Mouse (Mus musculus): ENCODE data around the gene Nectin4. TPM values are rescaled to one million over a fixed set of nuclear protein-coding genes. Genes with fewer than 3 reads are reported as not detected.
A peak's percentile ranks its signal among the peaks of the same experiment; 100 is the strongest.

Gene Nectin4
- polyA plus RNA-seq, 1 experiment from 2014 or later, result 2.1 TPM

- H3K4me1 ChIP-seq (replicated peaks), result no peaks in the 10 kb centered on the region
- H3K4me2 ChIP-seq, result no peak within 1 kb of the TSS
- WGBS, result 87% methylated on average over 15 of the region's 15 CpGs
- 0 out of 2 replicates have a peak, but pooled peaks cover under 1% of the 10 kb centered on the region for H3K27me3 ChIP-seq
- no peak for ATAC-seq (ENCODE audit: low read depth)
- H3K4me3 ChIP-seq, result no peak within 1 kb of the TSS
- no peaks in the 10 kb centered on the region for H3K9me3 ChIP-seq
- H3K36me3 ChIP-seq, result no peaks in the 10 kb centered on the region
- H3K27ac ChIP-seq (replicated peaks), result no peak within 1 kb of the TSS
- H3K9ac ChIP-seq, result no peak within 1 kb of the TSS
These were observed 18.6 kb downstream of the Nectin4 start, which contains the start of gene Arhgap30 for GRCm38 (mm10) chr1:171388376-171389102. Gene Arhgap30, plus strand, starts transcription at chr1:171388954.

- H3K27ac ChIP-seq (replicated peaks), result no peak overlapping the region
- H3K27me3 ChIP-seq, result no peaks in the 10 kb centered on the region
- H3K9ac ChIP-seq, result no peak overlapping the region
- H3K4me3 ChIP-seq, result no peak overlapping the region
- H3K36me3 ChIP-seq, result no peaks in the 10 kb centered on the region
- H3K4me1 ChIP-seq (replicated peaks), result no peaks in the 10 kb centered on the region
- H3K4me2 ChIP-seq, result no peak overlapping the region
- 82% methylated on average over 4 of the region's 4 CpGs for WGBS
- H3K9me3 ChIP-seq, result no peaks in the 10 kb centered on the region
- ATAC-seq (ENCODE audit: low read depth), result no peak
These were observed 20.2 kb downstream of the Nectin4 start for GRCm38 (mm10) chr1:171390101-171390500.

DNA sequence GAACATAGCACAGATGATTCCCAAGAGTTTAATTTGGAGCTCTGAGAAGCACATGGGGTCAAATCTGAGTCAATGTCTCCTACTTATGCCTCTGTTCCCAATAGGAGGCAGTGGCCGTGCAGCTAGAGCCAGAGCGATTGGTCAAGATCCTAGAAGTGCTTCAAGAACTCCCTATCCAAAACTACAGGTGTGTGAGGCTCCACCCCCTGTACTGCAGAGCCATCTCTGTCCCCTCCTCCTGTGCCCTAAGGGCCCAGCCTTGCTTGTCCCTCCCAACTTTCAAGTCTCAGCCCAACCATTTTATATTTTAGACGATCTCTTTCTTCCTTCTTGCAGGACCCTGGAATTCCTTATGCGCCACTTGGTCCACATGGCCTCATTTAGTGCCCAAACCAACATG is 31.9 kb downstream of the Nectin4 start:
- H3K36me3 ChIP-seq, result no peaks in the 10 kb centered on the region
- no peak overlapping the region for H3K9ac ChIP-seq
- H3K27ac ChIP-seq (replicated peaks), result no peak overlapping the region
- WGBS, result 82% methylated on average over 4 of the region's 4 CpGs
- H3K4me3 ChIP-seq, result no peak overlapping the region
- no peaks in the 10 kb centered on the region for H3K4me1 ChIP-seq (replicated peaks)
- H3K4me2 ChIP-seq, result no peak overlapping the region
- peaks cover 5% of the 10 kb centered on the region; the same call in 1 of the 2 replicates for H3K27me3 ChIP-seq
- ATAC-seq (ENCODE audit: low read depth), result no peak
- no peaks in the 10 kb centered on the region for H3K9me3 ChIP-seq

DNA sequence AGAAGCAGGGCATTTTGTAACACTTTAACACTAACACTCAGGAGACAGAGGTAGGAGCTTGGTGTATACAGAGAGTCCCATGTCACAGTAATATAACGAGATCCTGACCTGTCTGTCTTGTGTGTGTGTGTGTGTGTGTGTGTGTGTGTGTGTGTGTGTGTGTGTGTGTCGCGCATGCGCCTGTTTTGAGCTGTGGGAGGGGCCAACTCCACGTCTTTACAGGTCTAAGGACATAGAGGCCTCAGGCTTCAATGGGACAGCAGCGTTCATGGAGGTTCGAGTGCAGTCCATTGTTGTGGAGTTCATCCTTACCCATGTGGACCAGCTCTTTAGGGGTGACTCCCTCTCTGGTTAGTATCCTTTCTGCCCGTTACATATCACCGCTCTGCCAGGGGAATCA is 33.1 kb downstream of the Nectin4 start:
- Histone ChIP-seq H3K4me2 (no peak overlapping the region), H3K4me1 (replicated peaks) (no peaks in the 10 kb centered on the region), H3K9me3 (no peaks in the 10 kb centered on the region), H3K9ac (no peak overlapping the region), H3K27ac (replicated peaks) (no peak overlapping the region), H3K36me3 (no peaks in the 10 kb centered on the region), H3K27me3 (peaks cover 17% of the 10 kb centered on the region), H3K4me3 (no peak overlapping the region)
- WGBS, result 84% methylated on average over 9 of the region's 9 CpGs
- no peak for ATAC-seq (ENCODE audit: low read depth)

DNA sequence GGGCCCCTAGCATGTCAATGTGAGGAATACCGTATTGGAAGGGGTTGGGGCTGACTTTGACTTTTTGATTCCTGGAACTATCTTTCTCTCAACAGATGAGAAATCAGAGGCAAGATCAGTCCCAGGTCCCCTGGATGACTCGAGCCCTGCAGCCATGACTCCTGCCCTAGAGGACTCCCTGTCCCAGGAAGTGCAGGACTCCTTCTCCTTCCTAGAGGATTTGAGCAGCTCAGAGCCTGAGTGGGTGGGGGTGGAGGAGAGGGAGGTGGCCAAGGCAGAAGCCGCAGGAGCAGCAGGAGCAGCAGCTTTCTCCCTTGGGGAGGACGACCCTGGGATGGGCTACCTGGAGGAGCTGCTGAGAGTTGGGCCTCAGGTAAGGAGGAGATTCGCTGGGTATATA is 37.4 kb downstream of the Nectin4 start:
- 76% methylated on average over 5 of the region's 5 CpGs for WGBS
- Histone ChIP-seq H3K27ac (replicated peaks) (no peak overlapping the region), H3K27me3 (peaks cover 33% of the 10 kb centered on the region)

DNA sequence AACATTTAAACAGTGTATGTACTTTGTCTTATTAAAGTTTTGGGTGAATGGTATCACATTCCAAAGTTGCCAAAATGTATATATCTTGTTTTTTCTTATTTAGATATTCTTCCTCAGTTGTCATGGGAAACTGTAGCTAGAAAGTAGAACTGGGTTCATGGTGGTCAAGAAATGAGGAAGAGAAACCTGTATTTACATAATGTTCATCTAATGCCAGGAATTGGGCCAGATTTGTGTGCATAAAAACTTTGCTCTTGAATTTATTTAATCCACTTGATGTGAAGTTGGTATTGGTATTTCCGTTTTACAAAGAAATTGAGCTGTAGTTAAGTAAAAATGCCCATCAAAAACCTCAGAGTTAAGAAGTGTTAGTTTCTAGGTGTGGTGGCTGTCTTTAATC is 40.3 kb downstream of the Nectin4 start:
- Histone ChIP-seq H3K4me3 (no peak overlapping the region), H3K9ac (no peak overlapping the region), H3K36me3 (peaks cover 8% of the 10 kb centered on the region), H3K4me2 (no peak overlapping the region), H3K27me3 (peaks cover 33% of the 10 kb centered on the region), H3K4me1 (replicated peaks) (peaks cover 22% of the 10 kb centered on the region), H3K27ac (replicated peaks) (no peak overlapping the region), H3K9me3 (no peaks in the 10 kb centered on the region)
- 68% methylated on average over 1 of the region's 1 CpGs for WGBS
- ATAC-seq (ENCODE audit: low read depth), result no peak

More for the DNA sequence above, 37.4 kb downstream of the Nectin4 start:
- H3K9me3 ChIP-seq, result no peaks in the 10 kb centered on the region
- no peak for ATAC-seq (ENCODE audit: low read depth)
- no peak overlapping the region for H3K4me3 ChIP-seq
- H3K9ac ChIP-seq, result no peak overlapping the region
- H3K36me3 ChIP-seq, result no peaks in the 10 kb centered on the region
- H3K4me1 ChIP-seq (replicated peaks), result no peaks in the 10 kb centered on the region
- H3K4me2 ChIP-seq, result no peak overlapping the region

DNA sequence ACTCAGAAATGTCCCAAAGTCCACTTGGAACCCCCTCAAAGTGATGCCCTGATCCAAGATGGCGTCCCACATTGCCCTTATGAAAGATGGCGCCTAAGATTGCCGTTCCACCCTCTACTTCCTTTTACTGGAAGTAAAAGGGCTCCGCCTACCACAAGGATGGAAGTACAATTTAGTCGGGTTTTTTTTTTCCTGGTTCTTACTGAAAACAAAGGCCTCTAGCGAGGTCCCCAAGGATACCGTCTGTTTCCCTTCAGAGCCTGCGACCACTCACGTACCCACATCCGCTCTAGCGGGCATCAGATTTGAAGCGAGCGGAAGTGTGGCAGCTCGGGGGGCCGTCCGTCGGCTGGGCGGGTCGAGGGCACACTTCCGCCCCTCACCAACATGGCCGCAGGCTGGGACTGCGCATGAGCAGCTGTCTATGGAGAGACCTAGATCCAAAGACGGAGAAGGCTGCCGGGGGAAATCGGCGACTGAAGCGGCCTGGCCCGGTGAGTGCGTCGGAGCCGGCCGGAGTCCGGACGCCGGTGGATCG is 41.1 kb downstream of the Nectin4 start, which contains the start of gene Usf1:
TSS of gene Usf1 (plus strand) at position 367 of the 538 bp plus-strand sequence.
- H3K36me3 ChIP-seq, result peaks cover 16% of the 10 kb centered on the region
- peak within 1 kb of the TSS; percentile 92 for H3K4me3 ChIP-seq
- H3K27ac ChIP-seq (replicated peaks), result peak within 1 kb of the TSS; percentile 95
- ATAC-seq (ENCODE audit: low read depth), result peak; percentile 98
- WGBS, result under 1% methylated on average over 36 of the region's 36 CpGs
- H3K4me2 ChIP-seq, result peak within 1 kb of the TSS; percentile 66
- peaks cover 22% of the 10 kb centered on the region for H3K4me1 ChIP-seq (replicated peaks)
- peaks cover 33% of the 10 kb centered on the region for H3K27me3 ChIP-seq
- H3K9me3 ChIP-seq, result no peaks in the 10 kb centered on the region
- H3K9ac ChIP-seq, result peak within 1 kb of the TSS; percentile 99

- peak; percentile 80 for ATAC-seq (ENCODE audit: low read depth)
- Histone ChIP-seq H3K27me3 (peaks cover 29% of the 10 kb centered on the region), H3K27ac (replicated peaks) (peak overlapping the region; percentile 95), H3K9ac (peak overlapping the region; percentile 99), H3K9me3 (no peaks in the 10 kb centered on the region), H3K4me2 (peak overlapping the region; percentile 66), H3K36me3 (peaks cover 21% of the 10 kb centered on the region), H3K4me3 (peak overlapping the region; percentile 92), H3K4me1 (replicated peaks) (peaks cover 22% of the 10 kb centered on the region)
- under 1% methylated on average over 39 of the region's 39 CpGs for WGBS
These were observed 41.6 kb downstream of the Nectin4 start for GRCm38 (mm10) chr1:171411492-171411941.

GRCm38 (mm10) chr1:171412001-171412441 is 42.1 kb downstream of the Nectin4 start:
- Histone ChIP-seq H3K36me3 (peaks cover 26% of the 10 kb centered on the region), H3K27me3 (peaks cover 26% of the 10 kb centered on the region), H3K9ac (peak overlapping the region; percentile 99), H3K9me3 (no peaks in the 10 kb centered on the region), H3K27ac (replicated peaks) (peak overlapping the region; percentile 95), H3K4me2 (peak overlapping the region; percentile 66), H3K4me3 (peak overlapping the region; percentile 92), H3K4me1 (replicated peaks) (peaks cover 22% of the 10 kb centered on the region)
- under 1% methylated on average over 20 of the region's 20 CpGs for WGBS
- ATAC-seq (ENCODE audit: low read depth), result peak; percentile 69

- no peaks in the 10 kb centered on the region for H3K9me3 ChIP-seq
- peak overlapping the region; percentile 95 for H3K27ac ChIP-seq (replicated peaks)
- H3K4me3 ChIP-seq, result peak overlapping the region; percentile 92
- peaks cover 31% of the 10 kb centered on the region for H3K36me3 ChIP-seq
- H3K9ac ChIP-seq, result peak overlapping the region; percentile 99
- peak overlapping the region; percentile 66 for H3K4me2 ChIP-seq
- ATAC-seq (ENCODE audit: low read depth), result peak; percentile 3; the same call in 1 of the 2 replicates
- 13% methylated on average over 3 of the region's 3 CpGs for WGBS
- peaks cover 22% of the 10 kb centered on the region for H3K4me1 ChIP-seq (replicated peaks)
- peaks cover 22% of the 10 kb centered on the region for H3K27me3 ChIP-seq
These were observed 42.5 kb downstream of the Nectin4 start for GRCm38 (mm10) chr1:171412446-171412845.

- Histone ChIP-seq H3K4me1 (replicated peaks) (peaks cover 22% of the 10 kb centered on the region), H3K4me3 (0 out of 2 replicates have a peak overlapping the region, but pooled peaks have one; percentile 92), H3K27ac (replicated peaks) (no peak overlapping the region), H3K27me3 (peaks cover 11% of the 10 kb centered on the region), H3K4me2 (peak overlapping the region; percentile 66), H3K36me3 (peaks cover 41% of the 10 kb centered on the region), H3K9ac (peak overlapping the region; percentile 99; the same call in 1 of the 2 replicates), H3K9me3 (no peaks in the 10 kb centered on the region)
- no peak for ATAC-seq (ENCODE audit: low read depth)
- WGBS, result 76% methylated on average over 8 of the region's 8 CpGs
These were observed 43.7 kb downstream of the Nectin4 start for GRCm38 (mm10) chr1:171413608-171414007.

GRCm38 (mm10) chr1:171418660-171419059 is 48.8 kb downstream of the Nectin4 start, which contains the start of gene Tstd1:
Gene Tstd1, plus strand, starts transcription at chr1:171418872.
- peaks cover 15% of the 10 kb centered on the region for H3K4me1 ChIP-seq (replicated peaks)
- H3K4me3 ChIP-seq, result no peak within 1 kb of the TSS
- no peaks in the 10 kb centered on the region for H3K9me3 ChIP-seq
- WGBS, result 92% methylated on average over 5 of the region's 5 CpGs
- no peak within 1 kb of the TSS for H3K4me2 ChIP-seq
- H3K27ac ChIP-seq (replicated peaks), result peak within 1 kb of the TSS; percentile 57
- no peaks in the 10 kb centered on the region for H3K27me3 ChIP-seq
- peaks cover 70% of the 10 kb centered on the region for H3K36me3 ChIP-seq
- no peak for ATAC-seq (ENCODE audit: low read depth)
- H3K9ac ChIP-seq, result no peak within 1 kb of the TSS
